Mouse (Mus musculus): ENCODE measurements around the gene Amn.

Amn gene

DNA sequence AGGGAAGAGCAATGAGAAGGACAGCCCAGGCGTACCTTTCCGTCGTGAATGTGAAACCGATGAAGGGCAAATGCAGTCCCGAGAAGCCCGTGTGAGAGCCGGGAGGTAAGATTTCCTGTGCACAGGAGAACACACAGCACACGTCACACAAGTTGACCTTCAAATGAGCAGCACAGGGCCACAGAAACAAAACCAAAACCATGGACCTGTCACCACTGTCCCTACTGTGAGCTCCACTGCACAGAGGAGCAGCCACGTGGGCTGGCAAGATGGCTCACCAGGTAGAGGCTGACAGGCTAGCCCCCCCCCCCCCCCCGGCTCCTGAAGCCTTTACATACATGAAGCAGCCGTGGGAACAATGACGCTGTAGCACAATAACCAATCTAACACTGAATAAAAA is 54.1 kb downstream of the Amn start:
- DNase-seq: no peak

DNA sequence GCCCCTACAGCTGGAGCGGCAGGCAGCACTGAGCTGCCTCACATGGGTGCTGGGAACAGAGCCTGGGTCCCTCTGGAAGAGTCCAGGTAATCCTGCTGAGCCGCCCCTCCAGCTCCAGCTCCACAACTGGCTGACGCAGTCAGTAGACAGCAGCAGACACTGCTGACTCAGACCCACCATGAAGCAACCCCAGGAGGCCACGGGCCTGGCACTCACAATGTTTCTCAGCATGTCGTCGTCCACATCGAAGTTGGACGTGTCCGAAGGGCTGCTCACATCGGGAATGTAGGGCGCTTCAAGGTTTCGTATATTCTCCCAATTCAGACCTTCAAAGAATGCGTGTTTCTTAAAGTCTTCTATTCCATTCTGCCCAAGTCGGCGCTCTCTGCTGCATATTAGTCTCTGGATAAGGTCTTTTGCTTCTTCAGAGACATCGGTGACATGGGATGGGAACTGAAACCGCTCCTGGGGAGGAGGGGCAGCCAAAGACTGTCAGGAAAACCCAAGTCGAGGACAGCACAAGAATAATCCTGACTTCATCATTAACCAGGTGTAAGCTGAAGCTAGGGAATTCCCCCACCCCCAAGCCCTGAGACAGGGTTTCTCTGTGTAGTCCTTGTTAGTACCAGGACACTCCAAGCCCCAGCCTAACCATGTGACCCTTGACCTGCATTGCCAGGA is 55.0 kb downstream of the Amn start:
- DNase-seq: no peak

Data from cerebellum, postnatal 10 days (tissue).